Mouse (Mus musculus) ovary, postnatal 14 days (tissue): ENCODE data around the gene Colgalt1.

Experiments used
- DNase-seq: peaks from one replicate; pipeline ENCODE4 v3.0.0; 2022; ENCODE audit warnings: low spot score

Gene Colgalt1

GRCm38 (mm10) chr8:71610822-71611651, at the start of gene Colgalt1:
Gene Colgalt1, plus strand, starts transcription at chr8:71610998.
- DNase-seq, result peak; percentile 90

- DNase-seq, result peak; percentile 54
Measured at GRCm38 (mm10) chr8:71561401-71561800, 49.4 kb upstream of the Colgalt1 start.

GRCm38 (mm10) chr8:71562751-71563150, 48.0 kb upstream of the Colgalt1 start:
- DNase-seq, result peak; percentile 86

- DNase-seq, result no peak
Measured at GRCm38 (mm10) chr8:71563992-71564391, 46.8 kb upstream of the Colgalt1 start.

GRCm38 (mm10) chr8:71566501-71566900, 44.3 kb upstream of the Colgalt1 start, which contains the start of gene Nxnl1:
Gene Nxnl1, minus strand, starts transcription at chr8:71566601.
- no peak for DNase-seq

GRCm38 (mm10) chr8:71567587-71567986, 43.2 kb upstream of the Colgalt1 start:
- DNase-seq, result no peak

GRCm38 (mm10) chr8:71568387-71568937, 42.3 kb upstream of the Colgalt1 start, which contains the start of gene Slc27a1:
Gene Slc27a1, plus strand, starts transcription at chr8:71568882.
- peak; percentile 84 for DNase-seq

GRCm38 (mm10) chr8:71568941-71569340, 41.9 kb upstream of the Colgalt1 start:
- DNase-seq, result peak; percentile 41

GRCm38 (mm10) chr8:71569366-71570290, 41.2 kb upstream of the Colgalt1 start:
- peak; percentile 90 for DNase-seq

- peak; percentile 82 for DNase-seq
Measured at GRCm38 (mm10) chr8:71570291-71570954, 40.4 kb upstream of the Colgalt1 start.

GRCm38 (mm10) chr8:71572077-71572476, 38.7 kb upstream of the Colgalt1 start:
- no peak for DNase-seq

GRCm38 (mm10) chr8:71572847-71573633, 37.8 kb upstream of the Colgalt1 start:
- DNase-seq, result peak; percentile 65

GRCm38 (mm10) chr8:71574426-71574825, 36.4 kb upstream of the Colgalt1 start:
- no peak for DNase-seq

GRCm38 (mm10) chr8:71575020-71575419, 35.8 kb upstream of the Colgalt1 start:
- DNase-seq, result no peak

- no peak for DNase-seq
Measured at GRCm38 (mm10) chr8:71577856-71578387, 32.9 kb upstream of the Colgalt1 start.

- DNase-seq, result no peak
Measured at GRCm38 (mm10) chr8:71579009-71579408, 31.8 kb upstream of the Colgalt1 start.

GRCm38 (mm10) chr8:71579476-71579875, 31.3 kb upstream of the Colgalt1 start:
- DNase-seq, result no peak

- no peak for DNase-seq
Measured at GRCm38 (mm10) chr8:71580201-71580600, 30.6 kb upstream of the Colgalt1 start.

- no peak for DNase-seq
Measured at GRCm38 (mm10) chr8:71586891-71587290, 23.9 kb upstream of the Colgalt1 start.

- DNase-seq, result no peak
Measured at GRCm38 (mm10) chr8:71588762-71589161, 22.0 kb upstream of the Colgalt1 start.

GRCm38 (mm10) chr8:71591017-71591416, 19.8 kb upstream of the Colgalt1 start:
- no peak for DNase-seq
